Mouse (Mus musculus): ENCODE data around the gene Slc2a13. TPM values are rescaled to one million over a fixed set of nuclear protein-coding genes. Genes with fewer than 3 reads are reported as not detected.

Gene Slc2a13
- polyA plus RNA-seq, 1 experiment: 0.14 TPM

DNA sequence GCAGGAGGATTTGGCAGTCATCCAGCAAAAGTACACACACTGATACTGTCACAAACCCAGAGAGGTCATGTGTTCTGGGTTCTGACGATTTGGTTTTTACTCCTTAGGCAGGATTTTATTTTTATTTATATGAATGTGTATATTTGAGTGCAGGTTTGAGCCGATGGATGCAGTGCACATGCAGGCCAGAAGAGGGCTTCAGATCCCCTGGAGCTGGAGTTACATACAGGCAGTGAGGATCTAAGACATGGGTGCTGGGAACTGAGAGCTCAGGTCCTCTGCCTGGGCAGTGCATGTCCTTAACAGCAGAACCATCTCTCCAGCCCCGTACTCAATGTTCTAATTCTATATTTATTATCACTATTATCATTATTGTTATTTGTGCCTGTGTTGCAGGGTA lies 253.7 kb downstream of the Slc2a13 start:
- H3K4me3 ChIP-seq (ENCODE audit: control insufficient read depth, low read depth, low read length): no peak overlapping the region
- H3K27ac ChIP-seq (ENCODE audit: control insufficient read depth, insufficient read depth, low read depth, low read length): no peak overlapping the region
- no peak for TF ChIP-seq POLR2A (IDR thresholded peaks at IDR 0.05; ENCODE audit: control insufficient read depth, low read depth, low read length)
- TF ChIP-seq CTCF (IDR thresholded peaks at IDR 0.05; ENCODE audit: control insufficient read depth, insufficient read depth, insufficient replicate concordance, low read depth, low read length): no peak; the same call in 1 of the 2 replicates
- no peaks in the 10 kb centered on the region for H3K4me1 ChIP-seq (ENCODE audit: control insufficient read depth, insufficient read depth, low read length)
- H3K36me3 ChIP-seq (ENCODE audit: control insufficient read depth, insufficient read depth, low read length): no peaks in the 10 kb centered on the region
- H3K27me3 ChIP-seq (ENCODE audit: control insufficient read depth, insufficient read depth, low read length): no peaks in the 10 kb centered on the region

DNA sequence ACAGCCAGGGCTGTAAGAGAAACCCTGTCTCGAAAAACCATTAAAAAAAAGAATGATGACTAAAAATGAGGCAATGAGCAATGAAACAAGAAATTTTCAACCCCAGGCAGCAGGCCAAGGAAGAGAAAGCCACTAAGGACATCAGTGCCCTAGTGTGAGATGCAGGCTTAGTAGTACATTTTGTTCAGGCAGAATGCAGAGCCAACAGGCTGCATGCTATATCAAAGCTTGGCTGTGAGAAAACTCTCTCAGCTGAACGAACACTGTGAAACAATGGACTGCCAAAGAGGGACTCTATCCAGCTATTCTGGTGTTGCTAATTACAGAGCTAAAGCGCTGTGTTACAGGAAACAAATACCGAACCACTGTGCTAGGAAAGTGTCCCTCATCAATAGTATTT lies 256.1 kb downstream of the Slc2a13 start:
- TF ChIP-seq POLR2A (IDR thresholded peaks at IDR 0.05; ENCODE audit: control insufficient read depth, low read depth, low read length) (no peak), CTCF (IDR thresholded peaks at IDR 0.05; ENCODE audit: control insufficient read depth, insufficient read depth, insufficient replicate concordance, low read depth, low read length) (no peak)

DNA sequence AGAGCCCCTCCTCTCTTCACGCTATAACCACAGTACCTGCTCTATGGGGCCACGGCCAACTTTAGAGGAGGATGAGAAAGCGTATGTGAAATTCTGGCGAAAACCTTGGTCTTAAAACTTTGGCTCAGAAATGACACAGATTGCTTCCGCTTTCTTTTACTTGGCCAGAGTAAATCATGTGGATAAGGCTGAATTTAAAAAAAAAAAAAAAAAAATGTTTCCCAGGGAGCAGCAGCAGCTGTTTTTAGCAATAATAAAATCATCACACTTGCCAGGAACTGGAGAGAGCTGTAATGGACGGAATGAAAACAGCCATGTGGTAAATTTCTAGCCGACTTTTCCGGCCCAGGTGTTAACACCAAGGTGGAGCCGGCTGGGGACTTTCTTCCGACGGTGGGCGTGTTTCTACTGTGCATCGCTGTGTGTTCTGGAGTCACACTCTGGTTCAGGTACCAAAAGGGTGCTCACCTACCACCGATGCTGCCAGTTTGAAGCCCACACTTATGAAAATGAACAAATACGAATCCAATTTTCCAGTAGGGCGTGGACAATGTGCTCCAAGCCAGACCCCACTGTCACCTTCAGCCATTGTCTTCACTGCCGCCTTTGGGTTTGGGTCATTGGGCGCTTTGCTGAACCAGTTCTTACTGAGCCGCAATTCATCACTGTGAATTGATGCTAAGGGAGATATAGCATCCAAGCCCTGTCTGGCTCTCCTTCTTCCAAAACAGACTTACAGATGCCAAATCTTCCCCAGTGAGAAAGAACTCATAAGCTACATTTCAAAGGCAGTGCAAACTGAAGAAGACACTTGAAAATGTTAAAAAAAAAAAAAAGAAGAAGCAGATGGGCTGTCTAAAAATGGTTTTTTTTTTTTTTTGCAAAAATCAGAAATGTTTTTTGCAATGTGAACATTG lies 258.4 kb downstream of the Slc2a13 start:
- Histone ChIP-seq H3K27ac (ENCODE audit: control insufficient read depth, insufficient read depth, low read depth, low read length) (no peak overlapping the region), H3K4me3 (ENCODE audit: control insufficient read depth, low read depth, low read length) (no peak overlapping the region), H3K4me1 (ENCODE audit: control insufficient read depth, insufficient read depth, low read length) (no peaks in the 10 kb centered on the region), H3K36me3 (ENCODE audit: control insufficient read depth, insufficient read depth, low read length) (no peaks in the 10 kb centered on the region), H3K27me3 (ENCODE audit: control insufficient read depth, insufficient read depth, low read length) (no peaks in the 10 kb centered on the region)
- TF ChIP-seq POLR2A (IDR thresholded peaks at IDR 0.05; ENCODE audit: control insufficient read depth, low read depth, low read length): no peak
- no peak for TF ChIP-seq CTCF (IDR thresholded peaks at IDR 0.05; ENCODE audit: control insufficient read depth, insufficient read depth, insufficient replicate concordance, low read depth, low read length)

More for the DNA sequence above, 256.1 kb downstream of the Slc2a13 start:
- Histone ChIP-seq H3K4me3 (ENCODE audit: control insufficient read depth, low read depth, low read length) (no peak overlapping the region), H3K36me3 (ENCODE audit: control insufficient read depth, insufficient read depth, low read length) (no peaks in the 10 kb centered on the region), H3K27me3 (ENCODE audit: control insufficient read depth, insufficient read depth, low read length) (no peaks in the 10 kb centered on the region), H3K4me1 (ENCODE audit: control insufficient read depth, insufficient read depth, low read length) (no peaks in the 10 kb centered on the region), H3K27ac (ENCODE audit: control insufficient read depth, insufficient read depth, low read depth, low read length) (no peak overlapping the region)

DNA sequence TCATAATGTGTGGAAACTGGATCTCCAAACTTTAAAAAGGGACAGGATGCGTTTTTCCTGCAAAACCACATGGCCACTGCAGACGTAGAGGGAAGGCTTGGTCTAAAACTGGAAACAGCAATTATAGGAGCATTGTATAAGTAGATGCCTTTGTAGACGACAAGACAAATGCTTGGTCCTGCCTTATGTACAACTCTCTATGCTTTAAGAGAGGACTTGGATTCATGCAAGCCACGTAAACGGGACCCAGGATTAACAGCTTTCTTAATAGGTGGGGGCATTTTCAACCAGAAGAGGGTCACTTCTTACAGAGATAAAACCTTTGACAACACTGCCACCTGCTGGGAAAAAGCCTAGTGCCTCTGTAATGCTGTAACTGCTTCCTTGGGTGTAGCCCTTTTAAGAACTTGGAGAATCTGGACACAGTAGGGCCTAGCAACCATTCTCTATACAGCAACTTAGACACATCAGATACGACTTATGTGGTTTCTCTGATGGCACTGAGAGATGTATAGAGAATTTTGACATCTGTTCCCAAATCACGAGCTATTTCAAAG lies 268.7 kb downstream of the Slc2a13 start:
- Histone ChIP-seq H3K27ac (ENCODE audit: control insufficient read depth, insufficient read depth, low read depth, low read length) (no peak overlapping the region), H3K4me3 (ENCODE audit: control insufficient read depth, low read depth, low read length) (no peak overlapping the region), H3K27me3 (ENCODE audit: control insufficient read depth, insufficient read depth, low read length) (no peaks in the 10 kb centered on the region), H3K36me3 (ENCODE audit: control insufficient read depth, insufficient read depth, low read length) (no peaks in the 10 kb centered on the region), H3K4me1 (ENCODE audit: control insufficient read depth, insufficient read depth, low read length) (no peaks in the 10 kb centered on the region)
- TF ChIP-seq CTCF (IDR thresholded peaks at IDR 0.05; ENCODE audit: control insufficient read depth, insufficient read depth, insufficient replicate concordance, low read depth, low read length) (no peak), POLR2A (IDR thresholded peaks at IDR 0.05; ENCODE audit: control insufficient read depth, low read depth, low read length) (no peak)

DNA sequence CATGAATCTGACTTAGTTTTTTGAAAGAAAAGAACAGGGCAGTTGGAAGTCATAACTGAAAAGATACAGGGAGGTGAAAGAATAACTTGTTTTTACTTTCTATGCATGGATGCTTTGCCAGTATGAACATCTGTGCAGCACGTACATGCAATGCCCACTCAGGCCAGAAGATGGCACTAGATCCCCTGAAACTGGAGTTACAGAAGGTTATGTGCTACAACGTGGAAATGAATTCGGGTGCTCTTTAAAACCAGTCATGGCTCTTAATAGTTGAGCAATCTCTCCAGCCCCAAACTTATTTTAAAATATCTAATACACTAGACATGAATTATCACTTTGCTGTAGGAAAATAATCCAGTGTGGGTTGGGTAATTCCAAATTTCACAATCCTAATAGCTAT lies 271.7 kb downstream of the Slc2a13 start:
- no peak for TF ChIP-seq CTCF (IDR thresholded peaks at IDR 0.05; ENCODE audit: control insufficient read depth, insufficient read depth, insufficient replicate concordance, low read depth, low read length)
- TF ChIP-seq POLR2A (IDR thresholded peaks at IDR 0.05; ENCODE audit: control insufficient read depth, low read depth, low read length): no peak
- H3K4me3 ChIP-seq (ENCODE audit: control insufficient read depth, low read depth, low read length): no peak overlapping the region
- H3K27ac ChIP-seq (ENCODE audit: control insufficient read depth, insufficient read depth, low read depth, low read length): no peak overlapping the region
- no peaks in the 10 kb centered on the region for H3K27me3 ChIP-seq (ENCODE audit: control insufficient read depth, insufficient read depth, low read length)
- H3K4me1 ChIP-seq (ENCODE audit: control insufficient read depth, insufficient read depth, low read length): no peaks in the 10 kb centered on the region
- no peaks in the 10 kb centered on the region for H3K36me3 ChIP-seq (ENCODE audit: control insufficient read depth, insufficient read depth, low read length)

DNA sequence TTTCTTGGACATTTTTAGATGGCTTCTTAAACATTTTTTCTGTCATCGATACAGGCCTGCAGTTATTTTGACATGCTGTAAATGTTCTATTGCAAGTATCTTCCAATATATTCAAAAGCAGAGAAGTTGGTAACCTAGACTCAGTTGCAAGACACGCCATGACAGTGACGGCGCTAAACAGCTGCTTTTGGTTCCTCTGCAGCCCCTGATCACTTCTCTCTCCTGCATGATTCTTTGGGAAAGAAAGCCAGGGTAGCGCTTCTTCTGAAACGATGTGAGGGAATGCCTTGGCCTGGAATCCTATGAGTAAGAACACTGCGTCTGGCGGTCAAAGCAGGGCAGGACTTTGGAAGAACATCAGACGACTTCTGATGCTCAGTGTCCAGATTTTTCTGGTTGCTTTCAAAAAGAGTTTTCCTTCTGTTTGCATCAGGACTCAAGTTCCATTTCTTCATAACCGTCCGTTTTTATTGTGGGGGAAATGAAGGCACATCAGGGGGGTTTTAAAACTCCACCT lies 273.7 kb downstream of the Slc2a13 start:
- H3K4me1 ChIP-seq (ENCODE audit: control insufficient read depth, insufficient read depth, low read length): no peaks in the 10 kb centered on the region
- no peak for TF ChIP-seq POLR2A (IDR thresholded peaks at IDR 0.05; ENCODE audit: control insufficient read depth, low read depth, low read length)
- TF ChIP-seq CTCF (IDR thresholded peaks at IDR 0.05; ENCODE audit: control insufficient read depth, insufficient read depth, insufficient replicate concordance, low read depth, low read length): no peak
- H3K36me3 ChIP-seq (ENCODE audit: control insufficient read depth, insufficient read depth, low read length): no peaks in the 10 kb centered on the region
- no peak overlapping the region for H3K4me3 ChIP-seq (ENCODE audit: control insufficient read depth, low read depth, low read length)
- no peak overlapping the region for H3K27ac ChIP-seq (ENCODE audit: control insufficient read depth, insufficient read depth, low read depth, low read length)
- H3K27me3 ChIP-seq (ENCODE audit: control insufficient read depth, insufficient read depth, low read length): no peaks in the 10 kb centered on the region

DNA sequence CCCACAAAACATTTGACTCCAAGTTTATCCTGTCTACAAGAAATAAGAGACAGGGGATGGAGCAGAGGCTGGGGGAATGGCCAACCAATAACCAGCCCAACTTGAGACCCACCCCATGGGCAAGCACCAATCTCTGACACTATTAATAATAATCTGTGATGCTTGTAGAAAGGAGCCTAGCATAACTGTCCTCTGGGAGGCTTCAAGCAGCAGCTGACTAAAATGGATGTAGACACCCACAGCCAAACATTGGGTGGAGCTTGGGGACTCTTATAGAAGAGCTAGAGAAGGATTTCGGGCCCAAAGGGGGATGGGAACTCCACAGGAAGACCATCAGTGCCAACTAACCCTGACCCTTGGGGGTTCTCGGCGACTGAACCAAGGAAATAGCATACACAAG lies 289.6 kb downstream of the Slc2a13 start:
- H3K4me1 ChIP-seq (ENCODE audit: control insufficient read depth, insufficient read depth, low read length): peaks cover 4% of the 10 kb centered on the region
- H3K27me3 ChIP-seq (ENCODE audit: control insufficient read depth, insufficient read depth, low read length): no peaks in the 10 kb centered on the region
- no peak overlapping the region for H3K27ac ChIP-seq (ENCODE audit: control insufficient read depth, insufficient read depth, low read depth, low read length)
- no peak overlapping the region for H3K4me3 ChIP-seq (ENCODE audit: control insufficient read depth, low read depth, low read length)
- TF ChIP-seq POLR2A (IDR thresholded peaks at IDR 0.05; ENCODE audit: control insufficient read depth, low read depth, low read length) (no peak), CTCF (IDR thresholded peaks at IDR 0.05; ENCODE audit: control insufficient read depth, insufficient read depth, insufficient replicate concordance, low read depth, low read length) (no peak)
- H3K36me3 ChIP-seq (ENCODE audit: control insufficient read depth, insufficient read depth, low read length): no peaks in the 10 kb centered on the region

Measured in testis, adult 2 months (tissue).